Mouse (Mus musculus) bone marrow macrophage, adult 2 months (primary cell): Measurements from ENCODE around the gene Gm11541.

Experiments used
- CTCF ChIP-seq: IDR thresholded peaks from 2 replicates; pipeline ENCODE4 v1.5.1; 2012; ENCODE audit warnings: low read depth, mild to moderate bottlenecking, low read length, moderate library complexity
- POLR2A ChIP-seq: IDR thresholded peaks from 2 replicates; pipeline ENCODE4 v1.6.1; 2012; ENCODE audit warnings: mild to moderate bottlenecking, low read depth, low read length, borderline replicate concordance

DNA sequence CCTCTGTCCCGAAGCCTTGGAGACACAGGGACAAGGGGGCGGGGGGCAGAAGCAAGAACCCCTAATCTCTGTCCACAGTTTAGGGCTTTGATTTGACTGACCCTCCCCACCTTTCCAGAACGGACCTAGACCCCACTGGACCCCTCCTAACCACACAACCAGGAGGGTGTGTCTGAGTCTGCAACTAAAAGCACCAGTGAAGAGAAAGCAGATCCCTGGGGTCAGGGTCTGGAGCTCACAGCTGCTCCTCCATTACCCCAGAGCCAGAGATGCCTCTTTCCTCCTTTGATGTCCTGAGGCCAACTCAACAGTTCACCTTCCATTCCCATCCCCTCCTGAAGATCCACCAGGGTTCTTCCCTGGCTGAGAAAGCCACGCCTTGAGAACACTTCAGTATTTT, 28.0 kb downstream of the Gm11541 start:
- TF ChIP-seq POLR2A = no peak
- no peak for TF ChIP-seq CTCF
